ENCODE assay signal across 9 mouse cellular contexts in the genomic region with DNA sequence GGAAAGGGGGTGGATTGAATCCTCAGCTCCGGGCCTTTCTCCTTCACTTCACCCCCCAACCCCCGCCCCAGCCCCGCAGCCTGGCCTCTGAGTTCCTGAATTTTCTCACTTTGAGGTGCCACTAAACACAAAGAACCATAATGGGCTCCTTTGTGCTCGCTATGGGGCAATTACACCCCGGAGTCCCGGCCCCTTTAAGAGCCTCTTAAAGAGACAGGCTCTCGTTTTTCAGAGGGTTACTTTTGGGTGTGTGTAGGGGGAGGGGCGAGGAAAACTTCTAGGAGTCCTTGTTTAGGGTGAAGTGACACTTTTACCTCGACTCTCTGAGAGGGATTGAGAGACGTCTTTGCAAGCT. TPM values are rescaled to one million over a fixed set of nuclear protein-coding genes. Genes with fewer than 3 reads are reported as not detected.
DNase-seq lines count a peak whose midpoint lies in the region; ATAC-seq and TF ChIP-seq lines count a peak whose summit lies in the region.
"Had no signal": no experiment of that assay in that cellular context is flagged by ENCODE, and none has a peak within 500 bp of the region (broad histone marks: within the 10 kb centered on the region; RNA-seq: fewer than 3 reads in every experiment).

No protein-coding gene starts in this region.

- DNase-seq in embryo, embryonic 10 days (ENCODE audit: low spot score): peak; percentile 85
- DNase-seq in embryo, embryonic 9.5 days (ENCODE audit: extremely low spot score): no peak
- peak; percentile 71 for DNase-seq in lung, postnatal 25 days (ENCODE audit: low spot score)
- peak; percentile 67 for DNase-seq in stomach, postnatal 0 days (ENCODE audit: low spot score)
- no peak for DNase-seq in thymus, postnatal 10 days (ENCODE audit: low spot score in 2 of 2)

- peaks cover 6% of the 10 kb centered on the region; the same call in 1 of the 2 replicates for H3K27me3 ChIP-seq in heart, embryonic 11.5 days (ENCODE audit: control insufficient read depth, insufficient read depth, low read length)
- H3K27me3 ChIP-seq in kidney, embryonic 16.5 days (ENCODE audit: insufficient read depth, low read length): no peaks in the 10 kb centered on the region
- H3K27me3 ChIP-seq in stomach, postnatal 0 days (ENCODE audit: control insufficient read depth, insufficient read depth, low read length): no peaks in the 10 kb centered on the region

- no peak for TF ChIP-seq CTCF in stomach, postnatal 0 days (IDR thresholded peaks at IDR 0.05; ENCODE audit: low read depth)

- peak overlapping the region; percentile 81 for H3K9ac ChIP-seq in heart, embryonic 11.5 days (ENCODE audit: low read depth, low read length)
- peak overlapping the region; percentile 81 for H3K9ac ChIP-seq in kidney, embryonic 16.5 days (replicated peaks; ENCODE audit: low read length)
- peak overlapping the region; percentile 70 for H3K9ac ChIP-seq in stomach, postnatal 0 days (ENCODE audit: low read length)

- no peaks in the 10 kb centered on the region for H3K4me1 ChIP-seq in brown adipose tissue, adult 24 weeks (ENCODE audit: control insufficient read depth, insufficient read depth, insufficient read length, low read length)
- peaks cover 10% of the 10 kb centered on the region for H3K4me1 ChIP-seq in heart, embryonic 11.5 days (ENCODE audit: control insufficient read depth, insufficient read depth, low read length)
- peaks cover 21% of the 10 kb centered on the region for H3K4me1 ChIP-seq in kidney, embryonic 16.5 days (ENCODE audit: insufficient read depth, low read length)
- 0 out of 2 replicates have a peak, but pooled peaks cover 3% of the 10 kb centered on the region for H3K4me1 ChIP-seq in stomach, postnatal 0 days (replicated peaks; ENCODE audit: control insufficient read depth, insufficient read depth)

- H3K27ac ChIP-seq in brown adipose tissue, adult 24 weeks (replicated peaks; ENCODE audit: low read depth, low read length): 0 out of 2 replicates have a peak overlapping the region, but pooled peaks have one; percentile 39
- peak overlapping the region; percentile 83 for H3K27ac ChIP-seq in heart, embryonic 11.5 days (ENCODE audit: low read depth, low read length)
- H3K27ac ChIP-seq in kidney, embryonic 16.5 days (ENCODE audit: low read length): peak overlapping the region; percentile 99
- H3K27ac ChIP-seq in stomach, postnatal 0 days (replicated peaks): peak overlapping the region; percentile 96

- WGBS in heart, embryonic 11.5 days (ENCODE audit: insufficient replicate concordance): under 1% methylated on average over 10 of the region's 10 CpGs
- WGBS in kidney, embryonic 16.5 days: under 1% methylated on average over 10 of the region's 10 CpGs
- WGBS in stomach, postnatal 0 days: 1% methylated on average over 10 of the region's 10 CpGs

- ATAC-seq in heart, embryonic 11.5 days (replicated peaks; ENCODE audit: insufficient number of reproducible peaks, low FRiP score, low TSS enrichment): peak; percentile 64; the same call in 1 of the 2 replicates
- peak; percentile 62 for ATAC-seq in kidney, embryonic 16.5 days (ENCODE audit: low FRiP score, low TSS enrichment)
- peak; percentile 58; the same call in 1 of the 2 replicates for ATAC-seq in stomach, postnatal 0 days (ENCODE audit: low FRiP score, low TSS enrichment)

- no peak for TF ChIP-seq EP300 in stomach, postnatal 0 days (optimal IDR thresholded peaks at IDR 0.05)

- no peaks in the 10 kb centered on the region for H3K9me3 ChIP-seq in heart, embryonic 11.5 days (replicated peaks; ENCODE audit: control insufficient read depth, low read length)
- H3K9me3 ChIP-seq in kidney, embryonic 16.5 days (ENCODE audit: low read length): no peaks in the 10 kb centered on the region
- no peaks in the 10 kb centered on the region for H3K9me3 ChIP-seq in stomach, postnatal 0 days (ENCODE audit: control insufficient read depth, low read length)

- H3K4me3 ChIP-seq in brown adipose tissue, adult 24 weeks (ENCODE audit: insufficient read depth, low read depth, low read length): peak overlapping the region; percentile 76
- peak overlapping the region; percentile 88 for H3K4me3 ChIP-seq in heart, embryonic 11.5 days (ENCODE audit: low read depth, low read length)
- H3K4me3 ChIP-seq in kidney, embryonic 16.5 days (ENCODE audit: low read length): peak overlapping the region; percentile 81
- H3K4me3 ChIP-seq in stomach, postnatal 0 days (ENCODE audit: low read depth, low read length): peak overlapping the region; percentile 80

- peak overlapping the region; percentile 83 for H3K4me2 ChIP-seq in heart, embryonic 11.5 days
- H3K4me2 ChIP-seq in kidney, embryonic 16.5 days (replicated peaks; ENCODE audit: low read depth, low read length): peak overlapping the region; percentile 62
- peak overlapping the region; percentile 77 for H3K4me2 ChIP-seq in stomach, postnatal 0 days (replicated peaks; ENCODE audit: low read depth)

- peaks cover 5% of the 10 kb centered on the region; the same call in 1 of the 2 replicates for H3K36me3 ChIP-seq in heart, embryonic 11.5 days (ENCODE audit: control insufficient read depth, insufficient read depth, low read length)
- no peaks in the 10 kb centered on the region for H3K36me3 ChIP-seq in kidney, embryonic 16.5 days (ENCODE audit: insufficient read depth, low read length)
- no peaks in the 10 kb centered on the region for H3K36me3 ChIP-seq in stomach, postnatal 0 days (ENCODE audit: control insufficient read depth, insufficient read depth, low read length)
- H3K36me3 ChIP-seq: G1E had no signal

RNA-seq across cellular contexts. Expression of a gene that starts 0.7 kb away (rescaled TPM):
- polyA plus RNA-seq in brown adipose tissue, adult 24 weeks (2012; ENCODE audit: insufficient read depth, insufficient read length, missing spikeins): 0.42 and 1.3 TPM in 2 replicates
- 23.9 and 25.0 TPM in 2 replicates for polyA plus RNA-seq in heart, embryonic 11.5 days (2014; fragmentation: Nextera tagmentation; extraction: Ambion mirVana)
- 27.2 and 27.5 TPM in 2 replicates for polyA plus RNA-seq in kidney, embryonic 16.5 days (2015; fragmentation: Nextera tagmentation; extraction: Ambion mirVana)
- 10.2 and 11.8 TPM in 2 replicates for polyA plus RNA-seq in stomach, postnatal 0 days (2015; fragmentation: Nextera tagmentation; extraction: Ambion mirVana)
- polyA plus RNA-seq: G1E had no signal

RNA-seq across cellular contexts. Expression of a gene that starts 24.2 kb away (rescaled TPM):
- not detected in 2 replicates for polyA plus RNA-seq in brown adipose tissue, adult 24 weeks (2012; ENCODE audit: insufficient read depth, insufficient read length, missing spikeins)
- 13.6 and 13.9 TPM in 2 replicates for polyA plus RNA-seq in heart, embryonic 11.5 days (2014; fragmentation: Nextera tagmentation; extraction: Ambion mirVana)
- polyA plus RNA-seq in kidney, embryonic 16.5 days (2015; fragmentation: Nextera tagmentation; extraction: Ambion mirVana): 7.9 and 10.8 TPM in 2 replicates
- polyA plus RNA-seq in stomach, postnatal 0 days (2015; fragmentation: Nextera tagmentation; extraction: Ambion mirVana): 20.1 and 22.4 TPM in 2 replicates
- polyA plus RNA-seq: G1E had no signal

RNA-seq across cellular contexts. Expression of a gene that starts 47.3 kb away (rescaled TPM):
- 7.7 and 15.2 TPM in 2 replicates for polyA plus RNA-seq in brown adipose tissue, adult 24 weeks (2012; ENCODE audit: insufficient read depth, insufficient read length, missing spikeins)
- 26.4 and 36.5 TPM in 2 replicates for polyA plus RNA-seq in heart, embryonic 11.5 days (2014; fragmentation: Nextera tagmentation; extraction: Ambion mirVana)
- polyA plus RNA-seq in kidney, embryonic 16.5 days (2015; fragmentation: Nextera tagmentation; extraction: Ambion mirVana): 47.5 and 63.8 TPM in 2 replicates
- polyA plus RNA-seq in stomach, postnatal 0 days (2015; fragmentation: Nextera tagmentation; extraction: Ambion mirVana): 16.7 and 16.8 TPM in 2 replicates

Comparison
In these comparisons a context has a peak if more than half of its experiments do, and no peak if none do; other contexts are left out.
1. DNase-seq: peak in embryo, embryonic 10 days (single experiment), lung, postnatal 25 days (single experiment) and stomach, postnatal 0 days (single experiment); none in embryo, embryonic 9.5 days (single experiment) and thymus, postnatal 10 days (0 of 2).
2. H3K27ac ChIP-seq: peak in every context shown above with its lines; median percentile 99 in kidney, embryonic 16.5 days; 96 in stomach, postnatal 0 days; 83 in heart, embryonic 11.5 days; 39 in brown adipose tissue, adult 24 weeks.
3. Peak in every context shown above with its lines, with median percentiles within 50 percentile points of each other: H3K4me3 ChIP-seq, ATAC-seq, H3K4me2 ChIP-seq and H3K9ac ChIP-seq.